Mouse (Mus musculus) CH12.LX (cell line): ENCODE measurements at regions not wholly inside any gene's neighbourhood (a gene's known extent, or its start where the extent isn't known, plus 50 kb on each side); places are given as distances from the start of the nearest gene placed in this dataset.

ENCODE experiments used
- CHD2 ChIP-seq: IDR thresholded peaks from 2 replicates; pipeline ENCODE4 v1.6.1; 2011; ENCODE audit warnings: low read length, improper control_type of control experiment
- CTCF ChIP-seq, 2 experiments: IDR thresholded peaks in 1 of 2; conservative IDR thresholded peaks in 1 of 2; 2 replicates each; pipeline ENCODE4 v1.5.1; 2011 to 2012; ENCODE audit warnings: low read depth in 2 of 2, low read length in 2 of 2, improper control_type of control experiment in 1 of 2, inconsistent platforms in 1 of 2, mild to moderate bottlenecking in 1 of 2, moderate library complexity in 1 of 2
- EP300 ChIP-seq: IDR thresholded peaks from 2 replicates; pipeline ENCODE4 v1.6.1; 2011; ENCODE audit warnings: low read length, improper control_type of control experiment
- HCFC1 ChIP-seq: IDR thresholded peaks from 2 replicates; pipeline ENCODE4 v1.6.1; 2012; ENCODE audit warnings: low read depth, mild to moderate bottlenecking, inconsistent platforms, low read length, improper control_type of control experiment
- NRF1 ChIP-seq: IDR thresholded peaks from 2 replicates; pipeline ENCODE4 v1.6.1; 2014; ENCODE audit warnings: low read depth, mild to moderate bottlenecking, inconsistent platforms, low read length, improper control_type of control experiment, moderate library complexity
- PAX5 ChIP-seq: IDR thresholded peaks from 2 replicates; pipeline ENCODE4 v1.6.1; 2012; ENCODE audit warnings: low read length, inconsistent platforms, mixed read lengths
- POLR2A ChIP-seq: IDR thresholded peaks from 2 replicates; pipeline ENCODE4 v1.6.1; 2011; ENCODE audit warnings: low read depth, mild to moderate bottlenecking, improper control_type of control experiment, low read length
- USF1 ChIP-seq: IDR thresholded peaks from 2 replicates; pipeline ENCODE4 v1.6.1; 2014; ENCODE audit warnings: low read depth, mild to moderate bottlenecking, inconsistent platforms, low read length, improper control_type of control experiment
- ZC3H11A ChIP-seq: IDR thresholded peaks from 2 replicates; pipeline ENCODE4 v1.6.1; 2012; ENCODE audit warnings: low read depth, mild to moderate bottlenecking, inconsistent platforms, low read length, improper control_type of control experiment

GRCm38 (mm10) chr14:47921811-47922277 lies 198.8 kb upstream of the Peli2 start:
- TF ChIP-seq POLR2A (no peak), ZC3H11A (no peak), USF1 (no peak), CTCF (conservative IDR thresholded peaks at IDR 0.05 in 1 of 2, IDR thresholded peaks at IDR 0.05 in 1 of 2; ENCODE audit: low read depth in 2 of 2, low read length in 2 of 2) (no peak), CHD2 (no peak), EP300 (no peak), NRF1 (no peak), HCFC1 (no peak), PAX5 (no peak)
